Mouse (Mus musculus) urinary bladder, postnatal 14 days (tissue): ENCODE results near the gene Il17d.

Experiments
- DNase-seq: peaks from one replicate; pipeline ENCODE4 v3.0.0; 2021; ENCODE audit warnings: low spot score

Il17d gene

DNA sequence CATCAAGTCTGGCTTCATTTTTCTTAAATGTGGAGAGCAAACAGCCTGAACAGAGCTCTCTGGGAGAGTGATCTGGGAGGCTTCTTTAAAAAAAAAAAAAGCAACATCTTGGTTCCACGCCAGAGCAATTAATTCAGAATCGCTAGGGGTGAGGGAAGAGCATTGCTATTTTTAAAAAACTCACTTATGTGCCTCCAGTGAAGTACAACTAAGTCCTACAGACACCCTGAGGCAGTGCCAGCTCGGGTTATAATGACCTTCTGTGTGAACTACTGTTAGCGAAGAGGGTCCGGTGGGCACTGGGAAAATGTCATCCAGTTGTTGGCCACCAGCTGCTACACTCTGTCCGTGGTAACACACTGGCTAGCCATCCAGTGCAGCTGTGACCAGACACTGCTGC lies 11.1 kb downstream of the Il17d start:
- DNase-seq: no peak

DNA sequence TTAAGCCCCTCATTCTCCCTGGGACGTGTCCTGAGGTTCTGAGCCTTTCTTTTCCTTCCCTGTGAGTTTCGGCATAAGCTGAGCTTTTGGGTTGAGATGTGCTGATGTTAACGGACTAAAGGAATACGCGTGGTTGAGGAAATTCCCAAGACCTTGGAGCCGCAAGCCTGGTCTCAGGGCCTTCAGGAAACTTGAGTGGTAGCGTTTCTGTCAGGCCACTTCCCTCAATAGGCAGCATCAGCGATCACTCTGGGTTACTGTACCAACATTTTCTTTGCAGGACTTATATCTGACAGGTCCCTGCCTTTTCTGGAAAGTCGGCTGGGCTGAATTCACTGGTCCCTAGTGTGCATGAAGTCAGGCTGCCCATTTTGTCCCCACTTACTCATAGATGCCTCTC lies 12.2 kb downstream of the Il17d start:
- DNase-seq: no peak

DNA sequence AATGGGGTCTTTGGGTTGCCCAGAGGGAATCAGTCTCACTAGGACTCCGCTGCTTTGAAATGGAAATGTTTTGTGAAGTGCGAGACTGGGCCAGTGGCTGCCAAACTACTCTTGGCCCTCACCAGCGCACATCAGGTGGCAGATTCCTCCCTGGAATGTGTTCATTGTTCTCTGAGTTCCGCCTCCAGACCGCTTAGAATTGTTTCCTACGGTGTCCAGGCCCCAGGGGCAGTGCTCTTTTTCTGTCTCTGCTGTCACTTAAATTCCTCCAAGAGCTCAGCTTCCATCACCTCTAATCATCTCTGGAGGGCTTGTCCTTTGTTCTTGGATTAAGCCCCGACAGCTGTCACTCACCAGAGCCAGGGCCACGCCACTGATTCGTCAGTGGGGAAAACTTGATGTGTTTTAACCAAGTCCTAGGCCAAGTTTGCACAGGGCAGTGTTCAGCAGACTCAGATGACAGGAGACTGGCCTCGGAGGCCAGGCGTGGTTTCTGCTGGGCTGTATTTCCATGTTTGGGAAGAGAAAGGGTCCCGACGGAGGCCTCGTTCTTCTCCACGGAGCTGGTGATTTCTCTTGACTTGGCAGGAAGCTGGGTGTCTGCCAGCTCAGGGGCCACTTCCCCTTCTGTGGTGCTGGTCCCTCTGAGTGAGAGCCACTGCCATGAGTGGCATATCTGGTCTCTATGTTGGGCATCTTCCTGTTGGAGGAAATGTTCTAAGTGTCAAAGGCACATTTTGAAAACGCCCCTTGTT lies 12.9 kb downstream of the Il17d start:
- no peak for DNase-seq

DNA sequence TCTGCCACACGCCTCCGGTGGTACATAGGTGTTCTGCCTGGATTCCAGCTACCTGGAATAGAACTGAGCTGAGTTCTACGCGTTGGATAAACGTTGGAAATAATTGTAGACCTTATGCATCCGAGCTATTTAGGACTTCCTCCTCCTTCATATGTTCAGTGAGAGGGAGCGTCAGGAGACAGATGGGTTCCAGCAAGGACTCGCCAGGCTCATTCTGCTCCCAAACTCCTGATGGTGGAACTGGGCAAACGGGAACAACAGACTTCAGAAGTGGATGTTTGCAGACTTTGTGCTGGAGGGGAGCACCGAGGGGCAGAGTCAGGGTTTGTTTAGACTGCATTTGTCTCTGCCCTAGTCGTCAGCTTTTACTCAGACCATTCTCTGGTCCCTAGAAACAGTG lies 16.1 kb downstream of the Il17d start:
- no peak for DNase-seq

DNA sequence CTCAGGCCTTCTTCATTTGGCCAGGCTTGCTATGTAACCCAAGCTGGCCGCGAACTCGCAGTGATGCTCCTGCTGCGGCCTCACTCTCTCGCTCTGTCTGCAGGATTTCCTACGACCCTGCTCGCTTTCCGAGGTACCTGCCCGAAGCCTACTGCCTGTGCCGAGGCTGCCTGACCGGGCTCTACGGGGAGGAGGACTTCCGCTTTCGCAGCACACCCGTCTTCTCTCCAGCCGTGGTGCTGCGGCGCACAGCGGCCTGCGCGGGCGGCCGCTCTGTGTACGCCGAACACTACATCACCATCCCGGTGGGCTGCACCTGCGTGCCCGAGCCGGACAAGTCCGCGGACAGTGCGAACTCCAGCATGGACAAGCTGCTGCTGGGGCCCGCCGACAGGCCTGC lies 17.7 kb downstream of the Il17d start:
- no peak for DNase-seq

DNA sequence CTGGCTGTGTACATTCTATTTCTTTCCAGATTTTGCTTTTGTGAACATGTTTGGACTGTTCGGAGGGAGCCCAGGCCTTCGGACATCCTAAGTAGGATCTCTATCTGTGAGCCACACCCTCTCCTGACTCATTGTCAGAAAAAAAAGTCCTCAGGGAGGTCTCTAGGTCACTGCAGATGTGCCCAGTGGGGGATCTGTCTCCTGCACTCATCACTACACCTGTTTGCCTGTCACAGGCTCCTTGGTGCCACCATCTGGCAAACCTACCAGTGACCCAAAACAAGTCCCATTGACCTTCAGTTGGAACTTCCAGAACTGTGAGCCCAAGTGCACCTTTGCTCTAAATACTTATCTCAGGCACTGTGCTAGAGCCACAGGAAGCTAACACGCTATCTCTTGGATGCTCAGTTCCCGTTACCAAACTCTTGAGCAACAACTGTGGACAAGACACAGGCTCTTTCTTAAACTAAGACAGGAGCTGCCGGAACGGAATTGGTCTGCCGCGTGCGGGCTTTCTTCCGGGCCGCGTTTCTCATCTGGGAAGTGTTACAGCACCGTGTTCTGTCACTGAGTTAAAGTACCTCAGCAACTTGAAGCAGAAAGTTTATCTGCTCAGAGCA lies 19.0 kb downstream of the Il17d start:
- DNase-seq: no peak

DNA sequence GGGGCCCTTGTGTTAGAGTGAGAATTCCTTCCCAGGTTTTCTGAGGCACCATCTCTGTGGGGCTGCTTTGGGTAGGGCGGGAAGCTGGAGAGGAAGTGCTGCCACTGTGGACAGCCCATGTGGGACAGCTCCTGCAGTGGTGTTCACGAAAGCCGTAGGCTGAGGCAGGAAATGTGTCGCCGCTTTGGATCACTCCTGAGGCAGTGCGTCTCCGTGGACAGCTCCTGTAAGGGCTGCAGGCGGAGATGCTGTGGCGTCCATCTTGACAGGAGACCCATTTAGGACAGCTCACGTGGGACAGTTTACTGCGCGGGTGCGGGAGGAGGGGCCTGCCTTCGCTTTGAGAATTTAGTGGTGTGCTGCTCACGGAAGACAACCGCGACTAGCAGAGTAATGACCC lies 20.9 kb downstream of the Il17d start:
- no peak for DNase-seq

DNA sequence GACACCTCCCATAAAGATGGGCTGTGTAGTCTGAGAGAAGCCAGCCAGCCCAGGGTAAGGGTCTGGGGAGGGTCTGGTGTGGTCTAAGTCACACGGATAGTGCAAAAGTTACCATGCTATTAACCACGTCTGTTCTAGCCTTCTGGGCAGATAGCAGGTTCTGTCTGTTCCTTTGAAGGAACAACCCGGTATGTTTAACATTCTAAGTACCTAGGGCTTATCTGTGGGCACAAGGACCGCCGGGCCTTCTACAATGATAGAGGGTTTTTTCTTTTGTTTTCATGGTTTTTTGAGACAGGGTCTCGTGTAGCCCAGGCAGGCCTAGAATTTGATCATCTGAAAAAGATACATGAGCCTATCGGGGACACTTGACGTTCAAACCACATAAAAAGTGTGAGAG lies 21.6 kb downstream of the Il17d start:
- DNase-seq: no peak

DNA sequence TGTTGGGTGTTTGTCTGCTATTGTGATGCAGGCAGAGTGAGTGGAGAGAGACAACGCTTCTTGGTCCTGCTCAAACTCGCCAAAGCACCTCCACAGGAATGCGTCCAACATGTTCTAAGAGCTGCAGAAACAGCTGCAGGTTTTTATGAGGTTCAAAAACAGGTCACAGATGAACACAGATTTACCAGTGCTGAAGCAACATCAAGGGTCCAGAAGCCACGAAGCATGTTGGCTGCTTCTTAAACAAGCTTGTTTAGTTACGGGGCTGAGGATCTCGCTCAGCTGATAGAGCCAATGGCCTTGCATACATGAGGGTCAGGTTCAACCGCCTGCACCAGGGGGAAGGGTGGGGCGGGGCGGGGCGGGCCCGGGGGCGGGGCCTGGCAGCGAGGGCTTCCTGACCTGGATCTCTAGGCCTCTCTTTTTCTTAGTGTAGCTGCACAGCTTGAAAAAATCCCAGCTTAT lies 22.0 kb downstream of the Il17d start:
- DNase-seq: peak; percentile 52

DNA sequence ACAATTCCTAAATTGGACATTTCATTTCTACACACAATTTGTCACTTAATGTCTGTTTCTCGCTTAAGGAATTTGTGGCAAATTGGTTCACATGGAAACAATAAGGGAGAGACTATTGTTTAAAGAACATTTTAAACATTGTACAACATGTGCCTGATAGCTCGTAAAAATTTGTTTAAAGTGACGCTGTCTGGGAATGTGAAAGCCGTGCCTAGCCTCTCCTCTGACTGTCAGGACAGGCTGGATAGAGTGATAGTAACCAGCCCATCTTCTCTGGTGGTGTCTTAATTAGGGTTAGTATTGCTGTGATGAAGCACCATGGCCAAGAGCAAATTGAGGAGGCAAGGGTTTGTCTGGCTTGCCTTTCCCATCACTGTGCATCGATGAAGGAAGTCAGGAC lies 22.5 kb downstream of the Il17d start:
- DNase-seq: no peak

DNA sequence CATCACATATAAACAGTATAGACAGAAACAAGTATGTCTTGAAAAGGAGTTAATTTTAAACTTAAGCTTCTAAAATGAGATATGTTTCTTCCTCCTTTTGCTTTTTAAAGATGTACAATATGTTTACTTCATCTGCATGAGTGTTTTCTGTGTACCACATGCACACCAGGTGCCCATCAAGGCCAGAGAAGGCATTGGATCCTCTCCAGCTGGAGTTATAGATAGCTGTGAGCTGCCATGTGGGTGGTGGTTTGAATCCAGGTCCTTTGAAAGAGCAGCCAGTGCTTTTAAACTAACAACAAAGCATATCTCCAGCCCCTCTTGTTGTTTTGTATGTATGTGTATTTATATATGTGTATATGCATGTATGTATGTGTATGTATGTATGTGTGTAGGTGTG lies 28.4 kb downstream of the Il17d start:
- no peak for DNase-seq

DNA sequence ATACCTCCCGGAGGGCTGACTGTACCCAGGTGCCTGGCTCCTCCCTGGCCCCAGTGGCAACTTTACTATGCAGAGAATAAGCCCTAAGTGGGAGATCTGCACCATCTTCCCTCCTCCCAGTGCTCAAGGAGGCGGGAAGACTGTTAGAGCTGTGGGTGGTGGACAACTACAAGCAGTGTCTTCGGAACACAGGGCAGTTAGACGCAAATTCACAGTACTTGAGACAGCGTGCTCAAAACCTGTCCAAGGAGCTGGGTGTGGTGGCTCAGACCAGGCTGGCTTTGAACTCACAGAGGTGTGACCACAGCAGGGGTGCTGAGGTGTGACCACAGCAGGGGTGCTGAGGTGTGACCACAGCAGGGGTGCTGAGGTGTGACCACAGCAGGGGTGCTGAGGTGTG lies 29.9 kb downstream of the Il17d start:
- DNase-seq: no peak

DNA sequence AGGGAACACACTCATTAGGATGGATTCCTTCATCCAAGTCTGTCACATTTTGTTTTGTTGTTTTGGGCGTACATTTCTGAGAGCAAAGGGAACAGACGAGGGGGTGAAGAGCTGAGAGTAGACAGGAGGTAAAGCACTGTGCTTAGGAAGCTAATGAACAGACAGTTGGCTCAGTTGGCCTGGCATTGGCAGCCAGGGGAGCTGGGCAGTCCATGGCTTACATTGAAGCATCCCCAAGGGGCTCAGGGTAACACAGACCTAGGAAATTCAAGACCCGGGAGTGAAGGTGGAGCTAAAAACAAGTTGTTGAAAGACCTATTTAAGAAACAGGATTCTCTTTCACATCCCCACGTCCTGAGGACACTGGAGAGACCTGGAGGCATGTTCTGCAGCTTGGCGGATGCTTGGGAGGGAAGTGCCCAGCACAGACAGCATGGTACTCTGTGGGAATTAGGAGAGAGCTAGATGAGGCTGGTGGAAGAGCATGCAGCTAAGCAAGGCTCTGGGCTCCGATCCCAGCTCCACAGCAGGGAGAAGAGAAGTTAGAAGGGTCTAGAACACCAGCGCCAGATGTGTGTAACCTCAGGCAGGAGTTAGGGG lies 31.0 kb downstream of the Il17d start:
- DNase-seq: no peak

DNA sequence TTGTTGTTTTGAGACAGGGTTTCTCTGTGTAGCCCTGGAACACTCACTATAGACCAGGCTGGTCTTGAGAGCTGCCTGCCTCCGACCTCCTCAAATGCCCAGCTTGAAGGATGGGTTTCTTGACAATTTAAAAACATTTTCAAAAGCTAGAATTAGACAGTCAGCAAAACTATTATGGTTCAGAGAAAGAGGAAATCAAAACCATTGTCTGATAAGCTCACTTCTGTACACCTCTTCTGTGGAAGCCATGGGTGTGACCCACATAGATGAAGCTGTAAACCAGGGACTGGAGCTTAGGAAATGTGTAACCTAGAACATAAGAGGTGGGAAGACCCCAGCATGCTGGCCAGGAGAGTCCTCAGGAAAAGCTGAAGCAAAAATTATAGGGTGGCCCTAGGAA lies 32.3 kb downstream of the Il17d start:
- DNase-seq: no peak

DNA sequence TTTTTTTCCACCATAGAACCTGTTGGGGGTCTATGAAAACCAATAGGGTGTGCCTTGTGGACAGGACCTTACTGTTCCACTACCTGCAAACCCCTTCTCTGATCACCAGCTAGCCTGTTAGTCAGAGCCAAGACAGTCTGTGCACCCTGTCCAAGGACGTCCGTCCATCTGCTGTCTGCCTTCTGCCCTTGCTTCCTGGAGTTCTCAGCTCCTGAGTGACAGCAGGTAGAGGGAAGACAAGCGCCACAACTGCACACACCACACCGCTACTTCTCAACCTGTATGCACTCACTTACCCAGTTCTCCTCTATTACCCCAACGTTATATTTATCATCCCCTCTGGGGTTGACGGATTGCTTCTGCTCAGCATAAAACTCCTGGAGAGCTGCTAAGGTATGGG lies 41.0 kb downstream of the Il17d start:
- DNase-seq: no peak

DNA sequence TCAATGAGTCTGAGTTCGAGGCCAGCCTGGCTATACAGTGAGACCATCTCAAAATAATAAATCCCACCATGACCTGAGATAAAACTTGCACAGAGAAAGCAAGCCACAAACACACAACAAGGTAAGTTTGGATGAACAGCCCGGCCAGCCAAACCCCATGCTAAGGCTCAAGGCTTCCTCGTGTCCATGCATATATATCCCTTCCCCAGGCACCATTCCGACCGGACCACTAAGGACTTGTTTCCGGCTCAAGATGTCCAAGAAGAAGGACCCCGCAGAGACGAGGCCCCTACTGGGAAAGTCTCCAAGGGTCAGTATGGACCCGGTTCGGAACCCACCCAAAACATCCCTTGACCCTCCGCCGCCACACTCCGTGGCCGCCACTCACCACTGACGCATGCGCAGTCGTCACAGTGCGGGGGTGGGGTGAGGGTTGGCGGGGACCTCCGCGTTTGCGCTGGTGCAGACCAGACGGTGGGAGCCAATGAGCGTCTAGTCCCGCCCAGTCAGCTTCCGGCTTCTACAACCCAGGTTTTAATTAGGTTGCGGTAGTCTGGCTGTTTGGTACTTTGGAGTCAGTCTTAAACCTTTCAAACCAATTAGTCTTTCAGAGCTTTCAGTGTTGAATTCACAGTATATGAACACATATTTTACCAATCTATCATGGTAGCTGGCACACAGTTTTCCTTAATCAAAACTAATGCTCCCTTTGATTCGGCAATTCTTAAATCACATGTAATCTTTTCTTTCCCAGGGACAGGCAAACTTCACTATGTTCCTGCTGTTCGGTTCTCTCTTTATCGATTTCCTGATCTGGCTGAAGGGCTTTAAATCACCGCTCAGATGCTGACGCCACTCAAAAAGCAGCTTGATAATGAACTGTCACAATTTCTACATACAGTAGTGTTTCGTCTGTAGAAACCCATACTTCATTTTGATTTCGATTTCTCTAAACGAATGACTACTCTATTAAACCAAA lies 46.9 kb downstream of the Il17d start, which contains the start of gene Eef1akmt1:
Eef1akmt1 (minus strand) TSS at position 458 of the 979 bp plus-strand sequence.
- peak; percentile 97 for DNase-seq

DNA sequence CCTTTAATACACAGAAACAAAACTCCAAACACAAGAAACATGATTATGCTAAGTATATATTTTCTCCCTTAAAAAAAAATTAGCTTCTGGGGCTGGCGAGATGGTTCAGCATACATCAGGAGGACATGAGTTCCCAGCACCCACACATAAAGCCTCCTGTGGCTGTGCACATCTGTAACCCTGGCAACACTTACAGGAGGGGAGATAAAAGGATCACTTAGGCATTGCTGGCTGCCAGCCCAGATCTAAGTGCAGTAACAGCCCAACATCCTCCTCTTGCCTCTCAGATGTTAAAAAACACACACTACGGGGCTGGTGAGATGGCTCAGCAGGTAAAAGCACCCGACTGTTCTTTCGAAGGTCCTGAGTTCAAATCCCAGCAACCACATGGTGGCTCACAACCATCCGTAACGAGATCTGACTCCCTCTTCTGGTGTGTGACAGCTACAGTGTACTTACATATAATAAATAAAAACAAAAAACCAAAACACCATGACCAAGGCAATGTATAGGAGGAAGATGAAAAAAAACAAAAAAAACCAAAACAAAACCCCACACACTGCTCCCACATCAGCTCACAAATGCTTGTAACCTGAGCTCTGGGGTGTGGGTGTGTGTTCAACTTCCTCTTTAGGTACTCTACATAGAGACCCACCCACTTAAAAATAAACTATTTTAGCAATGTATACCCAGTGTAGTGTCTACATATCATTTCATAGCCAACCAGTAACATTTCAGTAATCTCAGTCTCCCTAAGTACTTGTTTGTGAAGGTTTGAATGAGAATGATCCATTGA lies 50.4 kb downstream of the Il17d start:
- no peak for DNase-seq

DNA sequence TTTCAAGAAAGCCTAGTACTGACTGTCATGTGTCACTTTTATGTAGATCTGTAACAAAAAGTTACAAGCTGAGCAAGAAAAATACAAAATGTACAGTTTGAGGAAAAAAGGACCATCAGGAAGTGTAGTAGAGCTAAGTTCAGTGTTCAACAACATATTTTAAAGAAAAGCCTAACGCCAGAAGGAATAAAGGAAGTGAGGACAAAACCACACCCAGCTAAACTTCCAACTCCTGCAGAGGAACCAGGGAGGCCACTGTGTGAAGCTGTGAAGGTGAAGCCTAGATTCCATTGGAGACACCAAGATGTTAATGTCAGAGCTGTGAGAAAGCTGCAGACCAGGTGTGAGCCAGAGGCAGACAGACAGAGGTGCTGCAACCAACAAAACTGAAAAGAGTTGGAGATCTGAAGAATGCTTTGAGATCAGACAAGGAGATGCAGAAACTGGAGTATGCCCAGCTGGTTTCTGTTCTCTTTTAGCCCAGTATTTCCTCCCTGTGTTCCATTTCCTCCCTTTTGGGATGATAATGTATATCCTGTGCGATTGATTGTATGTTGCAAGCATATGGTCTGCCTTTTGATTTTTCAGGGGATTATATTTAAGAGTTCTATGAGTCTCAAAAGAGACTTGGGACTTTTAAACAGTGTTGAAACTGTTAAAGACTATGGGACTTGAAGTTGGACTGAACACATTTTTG lies 51.9 kb downstream of the Il17d start:
- no peak for DNase-seq

DNA sequence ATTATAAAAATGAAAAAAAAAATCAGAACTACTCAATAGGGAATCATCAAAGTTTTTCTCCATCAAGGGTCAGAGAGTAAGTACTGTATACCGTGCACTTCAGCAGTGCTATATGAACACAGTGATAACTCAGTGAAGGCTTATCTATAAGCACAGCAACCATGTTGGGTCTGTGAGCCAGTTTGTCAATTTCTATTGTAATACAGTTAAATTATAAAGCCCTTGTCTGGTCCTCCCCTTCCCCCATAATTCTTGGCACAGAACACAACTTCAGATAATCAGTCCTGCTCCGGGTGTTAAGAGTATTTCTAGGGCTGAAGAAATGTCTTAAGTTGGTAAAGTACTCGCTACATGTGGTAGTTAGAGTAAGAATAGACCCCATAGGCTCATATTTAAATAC lies 67.3 kb downstream of the Il17d start:
- DNase-seq: no peak
